Mouse (Mus musculus) lung, postnatal 0 days (tissue): ENCODE data around the gene Rab35.

Experiments used
- CTCF ChIP-seq: IDR thresholded peaks from 2 replicates; pipeline ENCODE4 v1.5.1; 2016; ENCODE audit warnings: antibody characterized with exemption, mild to moderate bottlenecking
- EP300 ChIP-seq: IDR thresholded peaks from 2 replicates; pipeline ENCODE4 v1.6.1; 2016; ENCODE audit warnings: antibody characterized with exemption, mild to moderate bottlenecking, control low read depth

DNA sequence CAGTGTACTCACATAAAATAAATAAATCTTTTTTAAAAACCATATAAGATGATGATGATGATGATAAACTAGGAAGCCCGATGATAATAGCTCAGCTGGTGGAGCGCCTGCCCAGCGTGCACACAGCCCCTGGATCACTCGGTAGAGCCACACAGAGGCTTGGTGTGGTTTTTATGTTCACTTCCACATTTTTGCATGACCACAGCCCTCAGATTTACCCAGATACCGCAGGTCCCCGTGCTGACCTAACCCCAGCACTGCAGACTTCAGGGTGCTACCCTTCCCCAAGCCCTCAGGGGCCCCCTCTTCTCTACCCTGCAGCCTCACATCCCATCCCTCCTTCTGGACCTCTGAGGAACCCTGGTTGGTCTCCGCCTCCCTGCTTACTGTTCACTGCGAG is 3.6 kb upstream of the Rab35 start:
- TF ChIP-seq CTCF (no peak), EP300 (no peak)
